Mouse (Mus musculus): ENCODE measurements at regions not wholly inside any gene's neighbourhood (a gene's known extent, or its start where the extent isn't known, plus 50 kb on each side); places are given as distances from the start of the nearest gene placed in this dataset.

DNA sequence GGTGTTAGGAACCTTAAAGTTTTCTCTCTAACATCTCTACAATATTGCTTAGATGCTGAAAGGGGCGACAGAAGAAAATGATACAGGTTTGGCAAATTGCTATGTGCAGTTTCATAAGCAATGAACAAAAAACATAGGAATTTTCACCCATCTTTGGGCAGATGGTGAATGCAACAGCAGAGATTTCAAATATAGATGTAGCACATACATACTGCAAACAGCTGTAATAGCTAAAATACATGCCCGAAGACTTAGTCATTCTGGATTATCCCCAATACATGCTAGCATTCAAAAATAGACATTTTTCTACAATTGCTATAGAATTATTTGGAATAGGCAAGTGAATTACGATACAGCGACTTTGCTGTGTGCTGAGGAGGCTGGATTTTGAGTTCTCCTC lies 544.1 kb downstream of the D3Ertd751e start:
- DNase-seq, result peak; percentile 1

DNA sequence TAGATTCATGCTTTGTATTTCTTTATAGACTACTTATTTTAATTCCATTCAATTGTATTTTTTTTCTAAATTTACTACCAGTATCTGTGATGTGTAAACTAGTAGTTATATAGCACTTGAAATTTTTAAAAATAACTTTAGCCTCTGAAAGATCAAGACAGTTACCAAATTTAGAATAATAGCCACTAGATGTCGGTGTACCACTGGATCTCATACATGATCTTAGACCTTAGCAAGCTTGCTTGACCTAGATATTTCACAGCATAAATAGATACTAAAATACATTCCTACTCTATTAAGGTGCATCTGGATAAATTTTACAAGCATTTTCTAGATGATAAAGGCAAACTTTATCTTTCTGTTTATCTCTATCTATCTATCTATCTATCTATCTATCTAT lies 570.0 kb downstream of the D3Ertd751e start:
- no peak for DNase-seq

DNA sequence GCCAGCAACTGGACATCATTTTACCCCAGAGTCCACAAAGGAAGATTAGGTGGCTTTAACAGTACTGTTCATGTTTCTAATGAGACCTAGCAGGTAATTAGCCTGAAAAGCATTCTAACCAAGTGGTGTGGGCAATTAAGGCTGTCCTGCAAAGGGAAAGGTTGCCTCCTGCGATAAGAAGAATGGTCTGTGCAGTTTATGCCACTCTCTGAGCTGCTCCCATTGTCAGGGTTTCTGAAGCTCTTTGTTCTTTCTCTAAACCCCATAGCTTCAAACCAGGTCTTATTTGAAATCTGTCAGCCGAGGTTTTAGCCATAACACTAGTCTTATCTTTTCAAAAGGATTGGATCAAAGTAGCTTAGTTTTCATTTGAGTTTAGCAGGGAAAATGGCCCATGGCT lies 585.3 kb downstream of the D3Ertd751e start:
- DNase-seq, result no peak

DNA sequence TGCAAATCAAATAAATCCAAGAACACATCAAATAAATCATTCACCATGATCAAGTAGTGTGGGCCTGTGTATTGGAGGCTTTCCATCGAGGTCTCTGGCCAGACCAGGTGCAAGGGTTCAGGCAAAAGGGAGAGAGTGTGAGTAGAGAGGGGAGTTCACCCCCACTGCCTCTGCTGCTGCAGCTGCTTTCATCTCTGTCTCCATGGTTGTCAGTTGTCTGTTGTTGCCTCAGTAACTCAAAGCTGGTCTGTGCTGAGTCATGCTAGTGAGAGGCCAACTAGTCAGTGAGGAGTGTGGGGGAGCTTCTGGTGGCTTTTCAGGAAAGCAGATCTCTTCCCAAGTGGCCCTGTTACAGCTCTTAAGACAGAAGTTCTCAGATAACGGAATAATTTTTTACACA lies 600.4 kb downstream of the D3Ertd751e start:
- peak; percentile 42 for DNase-seq

DNA sequence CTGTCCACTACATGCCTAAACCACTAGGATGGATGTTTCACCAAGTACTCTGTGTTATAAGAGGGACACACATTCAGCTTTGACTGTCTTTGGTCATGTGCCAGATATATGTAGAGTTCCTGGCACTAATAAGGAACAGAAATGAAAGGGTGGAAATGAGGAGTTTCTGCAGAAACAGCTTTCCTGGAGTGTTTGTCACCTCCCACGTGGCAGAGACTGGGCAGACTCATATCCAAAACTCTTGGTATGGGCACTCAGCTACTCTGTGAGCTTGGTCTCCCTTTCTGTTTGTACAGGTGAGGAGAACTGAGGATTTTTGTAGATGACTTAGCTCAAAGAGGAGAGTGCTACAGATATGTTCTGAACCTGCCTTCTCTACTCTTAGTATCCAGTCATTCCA lies 634.4 kb downstream of the D3Ertd751e start:
- DNase-seq, result no peak

DNA sequence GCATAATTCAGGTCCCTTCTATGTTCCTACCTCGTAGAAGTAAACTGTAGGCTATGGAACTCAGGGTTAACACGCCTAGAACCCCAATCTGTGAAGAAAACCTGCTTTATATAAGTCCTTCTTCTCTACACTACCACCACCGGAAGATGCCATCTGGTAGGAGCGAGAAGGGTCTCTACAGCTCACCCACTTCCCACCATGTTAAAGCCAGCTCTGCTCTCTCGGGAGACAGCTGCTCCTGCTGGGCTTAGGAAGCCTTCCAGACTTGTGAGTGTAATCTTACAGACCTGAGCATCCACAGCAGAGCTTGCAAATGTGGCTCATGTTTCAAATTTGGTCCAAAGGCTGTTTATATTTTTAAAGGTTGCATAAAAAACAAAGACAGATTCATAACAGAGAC lies 639.7 kb downstream of the D3Ertd751e start:
- peak; percentile 29 for DNase-seq

DNA sequence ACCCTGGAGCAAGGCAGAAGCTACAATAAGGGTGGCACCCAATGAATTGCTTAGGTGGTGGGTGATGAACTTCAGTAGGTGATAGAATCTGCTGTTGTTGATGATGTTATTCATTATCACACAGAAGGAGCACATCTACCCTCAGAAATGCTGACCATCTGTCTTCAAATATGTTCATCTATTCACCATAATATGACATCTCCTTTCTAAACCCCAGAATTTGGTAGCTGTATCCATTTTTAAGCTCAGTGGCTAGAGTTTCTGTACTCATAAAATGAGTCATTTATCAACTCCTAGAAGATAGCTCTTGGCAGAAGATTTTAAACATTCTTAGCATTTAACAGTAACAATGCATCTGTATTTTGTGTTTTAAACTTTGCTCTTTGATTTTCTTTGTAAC lies 660.3 kb downstream of the D3Ertd751e start:
- DNase-seq, result peak; percentile 23

DNA sequence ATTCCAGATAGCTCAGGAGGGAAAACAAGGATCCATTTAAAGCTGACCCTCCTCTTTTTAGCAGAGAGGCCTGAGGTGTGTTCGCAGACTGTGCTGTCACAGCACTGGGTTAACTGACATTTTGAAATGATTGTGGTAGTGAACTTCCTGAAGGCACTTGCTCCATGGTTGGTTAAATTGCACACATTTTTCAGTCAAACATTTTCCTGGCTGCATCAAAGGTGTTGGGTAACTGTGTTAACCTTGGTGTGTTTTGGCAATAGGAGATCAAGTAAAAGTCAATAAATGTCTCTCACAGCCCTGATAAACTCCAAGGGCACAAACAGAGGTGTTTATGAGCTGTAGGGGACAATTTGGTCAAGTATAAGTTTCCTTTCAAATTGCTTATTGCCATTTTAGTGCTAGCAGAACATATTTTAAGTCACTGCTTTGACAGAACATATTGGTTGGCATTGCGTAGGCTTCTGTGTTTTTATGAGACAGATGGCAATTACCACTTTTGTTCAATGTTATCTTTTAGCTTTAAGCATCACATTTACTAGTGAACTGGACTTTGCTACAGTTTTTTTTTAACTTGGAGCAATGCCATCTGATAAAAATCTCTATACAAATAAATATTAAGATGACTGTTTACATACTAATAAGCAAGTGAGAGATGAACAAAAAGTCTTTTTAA lies 666.7 kb downstream of the D3Ertd751e start:
- peak; percentile 62 for DNase-seq

DNA sequence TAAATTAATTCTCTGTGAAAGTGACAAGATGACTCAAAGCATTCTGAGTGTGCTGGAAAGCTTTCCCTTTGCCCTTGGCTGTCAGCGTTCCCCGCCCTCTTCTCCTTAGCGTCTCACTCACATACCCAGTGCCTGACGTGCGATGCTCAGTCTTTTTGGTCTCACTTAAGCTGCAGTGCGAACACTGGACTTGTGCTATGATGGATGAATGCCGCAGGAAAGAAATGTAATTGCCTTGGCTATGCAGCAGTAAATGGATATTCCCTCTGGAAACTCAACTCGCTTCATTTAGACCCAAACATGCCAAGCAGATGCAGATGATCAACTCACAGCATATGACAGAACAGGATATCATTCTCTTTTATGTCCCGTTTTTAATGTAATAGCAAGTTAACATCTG lies 685.0 kb downstream of the D3Ertd751e start:
- DNase-seq, result no peak

DNA sequence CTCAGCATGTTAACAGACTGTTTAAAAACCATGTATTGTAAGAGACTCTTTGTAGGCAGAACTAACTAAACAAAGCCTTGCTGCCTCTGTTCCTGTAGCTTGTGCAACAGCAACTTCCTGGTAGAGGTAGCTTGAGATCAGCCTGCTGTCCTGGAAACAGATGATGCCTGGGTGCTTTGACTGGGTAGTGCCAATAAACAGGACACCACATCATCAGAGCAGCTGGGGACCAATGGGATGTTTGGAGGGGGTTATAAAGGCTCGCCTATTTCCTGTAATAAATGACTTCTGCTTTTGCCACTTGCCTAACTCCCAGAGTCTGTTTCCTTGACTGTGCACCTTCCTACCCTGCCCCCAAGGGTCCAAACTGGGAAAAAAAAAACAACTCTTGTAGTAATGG lies 707.2 kb downstream of the D3Ertd751e start:
- no peak for DNase-seq

DNA sequence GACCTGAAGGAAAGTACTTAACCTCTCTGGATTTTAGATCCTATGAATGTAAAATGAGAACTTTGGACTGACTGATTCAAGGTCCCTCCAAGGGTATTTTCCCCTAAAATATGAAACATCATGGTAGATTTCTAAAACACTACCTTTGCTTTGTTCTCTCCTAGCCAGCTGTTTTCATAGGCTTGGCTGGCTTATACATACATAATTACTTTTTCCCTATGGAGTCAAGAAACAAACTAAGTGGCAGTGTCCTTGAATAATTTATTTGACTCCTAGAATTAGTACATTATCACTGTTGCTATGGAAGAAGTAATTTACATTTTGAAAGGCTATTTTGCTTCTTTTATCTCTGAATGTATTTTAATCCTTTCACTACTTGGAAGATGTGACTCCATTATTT lies 721.9 kb downstream of the D3Ertd751e start:
- DNase-seq, result no peak

DNA sequence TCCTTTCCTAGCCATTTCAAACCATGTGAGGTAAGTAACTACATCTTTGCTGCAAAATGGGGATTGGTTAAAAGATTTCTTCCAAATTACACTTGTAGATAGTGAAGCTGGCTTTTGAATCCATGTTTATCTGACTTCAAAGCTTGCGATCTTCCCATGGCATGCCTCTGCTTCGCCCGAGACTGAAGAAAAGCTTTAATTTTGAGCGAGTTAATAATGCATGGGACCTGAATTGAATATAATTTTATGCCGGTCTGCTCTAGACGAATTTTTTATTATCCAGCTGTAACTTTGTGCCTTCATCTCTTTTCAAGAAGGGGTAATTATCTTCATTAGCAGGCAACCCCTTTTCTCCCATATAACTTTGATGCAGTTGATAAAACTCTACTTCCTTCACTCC lies 724.7 kb downstream of the D3Ertd751e start:
- DNase-seq, result no peak

DNA sequence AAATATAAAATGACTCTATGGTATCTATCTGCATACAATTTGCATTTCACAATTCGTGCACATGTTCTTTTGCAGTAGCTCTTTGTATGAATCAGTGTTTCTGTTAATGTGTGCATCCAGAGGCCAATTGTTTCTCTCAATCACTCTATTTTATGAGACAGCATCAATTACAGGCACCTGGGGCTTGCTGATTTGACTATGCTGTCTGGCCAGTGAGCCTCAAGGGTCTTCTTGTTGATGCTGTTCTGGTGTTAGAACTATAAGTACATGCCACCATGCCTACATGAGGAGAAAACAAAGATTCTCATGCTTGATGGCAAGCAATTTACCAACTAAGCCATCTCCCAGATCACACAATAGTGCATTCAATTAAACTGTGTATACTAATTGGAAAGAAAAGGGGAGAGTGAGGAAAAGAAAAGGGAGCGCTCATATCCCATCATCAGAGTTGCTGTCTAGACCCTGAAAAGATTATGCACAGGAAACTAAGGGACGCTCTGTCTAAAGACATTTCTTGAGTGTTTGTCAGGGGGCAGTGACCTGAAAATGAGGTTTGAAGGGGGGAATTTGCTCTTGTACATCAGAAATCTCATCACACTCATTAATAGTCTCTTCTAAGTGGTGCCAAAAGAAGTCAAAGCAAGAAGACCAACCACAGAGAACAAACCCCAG lies 772.6 kb downstream of the D3Ertd751e start:
- DNase-seq, result no peak

DNA sequence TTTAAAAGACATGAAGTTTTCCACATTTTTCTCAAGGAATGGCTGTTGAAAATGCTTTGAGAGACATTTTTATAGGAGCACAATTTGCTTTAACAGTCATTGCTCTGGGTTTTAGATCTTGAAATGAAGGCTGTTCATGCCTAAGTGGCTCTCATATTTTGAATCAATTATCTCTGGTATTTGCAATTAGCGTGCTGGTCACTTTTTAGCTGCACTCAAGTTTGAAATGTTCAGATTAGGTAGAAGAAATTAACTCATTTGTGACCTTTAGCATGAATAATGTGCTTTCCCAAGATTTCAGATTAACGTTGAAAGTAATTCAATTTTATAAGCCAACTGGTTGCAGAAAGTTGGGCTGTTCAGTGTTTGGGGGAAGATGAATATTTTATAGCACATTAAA lies 773.9 kb downstream of the D3Ertd751e start:
- DNase-seq, result no peak

DNA sequence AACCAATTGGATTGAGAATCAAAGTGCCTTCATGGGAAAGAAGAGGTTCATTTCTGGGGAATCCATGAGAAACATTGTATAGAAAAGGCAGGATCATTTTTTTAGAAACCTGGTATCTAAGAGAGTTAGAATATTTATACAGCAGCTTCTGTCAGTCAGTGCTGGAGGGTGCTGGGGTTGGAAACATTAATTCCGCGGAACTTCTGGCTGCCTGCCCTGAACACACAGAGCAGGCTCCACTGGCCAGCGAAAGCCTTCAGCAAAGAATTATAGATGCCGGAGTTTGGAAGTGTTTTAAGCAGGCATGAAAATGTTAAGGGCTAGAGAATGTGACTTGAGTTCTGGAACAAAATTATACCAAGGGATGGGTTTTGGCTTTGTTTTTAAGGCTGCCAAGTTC lies 789.0 kb downstream of the D3Ertd751e start:
- no peak for DNase-seq

DNA sequence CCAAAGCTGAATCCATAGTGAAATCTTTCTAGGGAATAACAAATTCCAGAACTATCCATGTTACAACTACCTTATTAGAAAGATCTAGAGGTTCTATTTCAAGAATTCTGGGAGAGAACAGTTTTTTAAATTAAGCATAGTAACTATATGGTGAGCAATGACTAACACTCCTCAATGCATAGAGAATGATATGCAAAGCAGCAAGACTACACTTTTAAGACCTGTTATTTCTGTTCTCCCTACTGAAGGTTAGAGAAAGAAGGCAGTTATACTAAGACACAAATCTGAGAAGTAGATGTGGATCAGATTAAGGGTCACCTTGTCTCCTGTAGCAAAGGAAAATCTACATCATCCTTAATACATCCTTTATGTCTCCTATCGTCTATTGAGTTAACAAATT lies 824.3 kb downstream of the D3Ertd751e start:
- DNase-seq, result no peak

DNA sequence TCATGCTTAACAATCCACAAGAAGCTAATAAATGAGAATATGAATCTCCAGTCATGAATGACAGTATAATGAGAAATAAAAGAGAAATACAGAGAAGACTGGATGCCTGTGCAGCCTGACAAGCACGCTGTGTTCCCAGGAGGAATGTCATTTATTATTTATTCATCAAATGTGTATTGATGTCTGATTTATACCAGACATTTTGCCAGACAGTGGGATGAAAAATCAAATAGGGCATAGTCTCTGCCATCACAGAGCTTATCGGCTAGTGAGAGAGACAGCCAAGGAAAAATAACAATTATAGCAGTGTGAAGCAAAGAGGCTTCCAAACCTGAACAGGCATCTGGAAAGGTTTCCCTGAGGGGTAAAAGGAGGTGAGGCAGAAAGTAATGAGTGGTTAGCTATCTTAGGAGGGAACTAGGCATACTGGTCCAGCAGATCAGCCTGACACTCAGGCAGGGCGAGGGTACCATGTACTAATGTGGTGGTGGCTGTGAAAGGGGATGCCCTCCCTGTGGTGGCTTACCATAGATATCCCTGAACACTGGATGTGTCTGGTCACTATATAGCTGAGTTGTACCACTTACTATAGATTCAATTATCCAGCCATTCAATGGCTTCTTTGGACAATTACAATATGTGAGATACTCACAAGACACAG lies 828.1 kb downstream of the D3Ertd751e start:
- DNase-seq, result no peak

DNA sequence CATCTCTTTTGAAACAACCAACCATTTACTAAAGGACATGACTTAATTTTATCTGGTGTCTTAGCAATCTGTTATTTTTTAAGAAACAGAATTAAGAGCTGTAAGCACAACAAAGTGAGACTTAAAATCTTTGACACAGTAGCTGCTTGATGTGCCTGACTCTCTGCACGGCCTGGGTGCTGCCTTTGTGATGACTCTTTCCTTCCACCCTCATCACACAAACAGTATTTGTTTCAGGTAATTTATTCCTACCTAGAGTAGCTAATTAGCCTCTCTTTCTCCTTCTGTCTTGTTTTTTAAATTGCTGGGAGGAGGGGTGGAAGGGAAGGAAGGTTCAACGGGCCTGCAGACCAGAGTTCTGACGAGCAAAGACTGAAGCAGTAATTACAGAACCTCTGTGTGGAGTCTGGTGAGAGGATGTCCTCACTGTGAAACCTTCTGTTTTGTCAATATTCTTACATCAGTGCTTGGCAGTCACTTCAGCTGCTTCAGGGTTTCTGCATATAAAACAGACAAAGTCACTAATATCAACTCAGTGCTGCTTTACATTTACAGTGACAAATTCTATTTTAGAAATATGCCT lies 829.6 kb downstream of the D3Ertd751e start:
- DNase-seq, result no peak

DNA sequence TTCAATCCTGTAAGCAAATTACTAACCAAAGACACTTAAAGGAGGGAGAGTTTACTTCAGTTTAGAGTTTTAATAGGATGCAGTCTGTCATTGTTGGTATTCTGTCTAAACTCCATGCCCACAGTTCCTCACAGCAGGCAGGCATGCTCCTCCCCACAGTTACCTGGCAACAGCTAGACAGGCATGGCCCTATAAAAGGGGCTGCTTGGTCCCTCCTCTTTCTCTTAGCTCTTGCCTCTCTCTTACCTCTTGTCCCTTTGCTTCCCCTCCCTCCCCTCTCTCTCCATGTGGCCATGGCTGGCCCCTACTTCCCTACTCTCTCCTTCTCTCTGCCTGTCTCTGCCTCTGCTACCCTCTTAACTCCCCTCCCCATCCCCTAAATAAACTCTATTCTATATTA lies 830.7 kb downstream of the D3Ertd751e start:
- DNase-seq, result no peak

DNA sequence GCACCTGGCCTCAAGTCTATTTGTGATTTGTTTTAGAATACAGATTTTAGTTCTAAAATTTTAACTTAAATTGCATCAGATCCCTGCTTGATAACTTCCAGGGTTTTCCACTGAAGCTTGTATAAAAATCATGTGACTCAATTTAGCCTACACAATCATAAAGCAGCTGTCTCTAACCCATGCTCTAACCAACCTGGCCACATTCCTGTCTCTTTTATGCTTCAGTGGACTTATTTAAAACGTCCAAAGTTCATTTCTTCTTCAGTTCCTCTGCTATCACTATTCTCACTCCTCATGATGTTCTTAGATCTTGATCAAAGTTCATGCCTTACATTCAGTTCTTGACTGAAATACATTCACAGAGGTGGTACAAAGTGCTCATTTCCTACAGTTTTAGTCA lies 839.9 kb downstream of the D3Ertd751e start:
- DNase-seq, result no peak

DNA sequence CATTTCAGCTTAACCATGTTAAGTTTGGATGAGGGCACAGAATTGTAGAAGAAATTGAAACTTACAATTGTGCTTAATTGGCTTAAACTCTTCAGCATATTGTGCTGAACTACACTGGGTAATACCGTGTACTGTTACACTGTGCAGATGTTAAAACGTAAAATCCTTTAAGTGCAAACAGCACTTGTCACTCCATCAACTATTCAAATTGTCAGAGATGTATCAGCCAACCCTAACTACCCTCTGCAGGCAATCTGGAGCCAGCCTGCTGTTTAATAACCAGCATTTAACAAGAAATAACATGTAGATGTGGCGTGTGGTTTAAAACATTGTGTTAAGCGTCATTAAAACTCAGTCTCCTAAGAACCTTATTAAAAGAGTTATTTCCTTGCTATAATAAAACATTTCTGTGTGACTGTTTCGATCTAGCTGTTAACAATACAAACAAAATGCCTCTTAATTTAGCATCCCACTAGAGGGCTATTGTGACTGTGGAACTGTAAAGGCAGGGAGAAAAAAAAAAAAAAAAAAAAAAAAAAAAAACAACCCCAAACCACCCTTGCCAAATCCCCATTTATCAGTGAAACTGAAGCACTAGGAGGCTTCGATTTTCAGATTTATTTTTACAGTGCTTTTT lies 845.0 kb downstream of the D3Ertd751e start:
- DNase-seq, result no peak

DNA sequence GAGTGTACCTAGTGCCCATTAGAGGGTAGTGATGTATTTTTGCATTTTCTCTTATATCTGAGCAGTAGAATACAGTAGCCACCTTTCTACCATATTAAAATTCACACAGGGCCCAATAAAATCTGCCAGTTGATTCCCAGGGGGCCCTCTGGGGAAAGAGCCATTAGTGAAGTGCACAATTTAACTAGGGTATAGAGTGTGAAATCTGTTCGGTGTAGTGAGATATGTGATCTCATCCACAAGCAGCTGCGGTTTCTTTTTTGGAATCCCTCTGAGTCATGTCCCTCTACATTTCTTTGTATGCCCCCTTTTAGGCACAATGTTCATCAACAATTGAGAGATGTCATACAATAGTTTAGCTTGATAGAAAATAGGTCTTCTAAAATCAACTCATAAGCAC lies 847.1 kb downstream of the D3Ertd751e start:
- no peak for DNase-seq

DNA sequence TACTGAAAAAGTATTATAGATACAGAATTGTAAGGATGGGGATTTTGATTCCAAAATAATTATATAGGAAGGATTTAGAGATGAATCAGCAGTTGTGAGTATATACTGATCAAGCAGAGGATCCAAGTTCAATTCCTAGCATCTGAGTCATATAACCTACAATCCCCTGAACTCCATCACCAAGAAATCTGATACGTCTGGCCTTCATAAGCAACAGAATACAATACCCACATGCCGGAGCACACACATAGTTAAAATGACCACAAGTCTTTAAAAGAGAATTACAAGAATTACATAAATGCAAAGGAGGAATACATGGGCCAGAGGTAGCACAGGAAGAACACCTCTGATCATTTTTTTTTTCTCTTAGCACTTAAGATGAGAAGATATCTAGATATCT lies 847.7 kb downstream of the D3Ertd751e start:
- DNase-seq, result no peak
